Mouse (Mus musculus) spleen, adult 2 months (tissue): ENCODE measurements around the gene Marc2.

ENCODE experiments used
- CTCF ChIP-seq: fragments of 200-500 bp; IDR thresholded peaks from 2 replicates; pipeline ENCODE4 v1.5.1; 2011; ENCODE audit warnings: mild to moderate bottlenecking, inconsistent platforms; ENCODE audit not compliant: insufficient read depth, insufficient read length, insufficient replicate concordance; ENCODE audit errors: extremely low read depth
- POLR2A ChIP-seq: fragments of 200-500 bp; IDR thresholded peaks from 2 replicates; pipeline ENCODE4 v1.6.1; 2011; ENCODE audit warnings: low read depth, low read length, inconsistent platforms

DNA sequence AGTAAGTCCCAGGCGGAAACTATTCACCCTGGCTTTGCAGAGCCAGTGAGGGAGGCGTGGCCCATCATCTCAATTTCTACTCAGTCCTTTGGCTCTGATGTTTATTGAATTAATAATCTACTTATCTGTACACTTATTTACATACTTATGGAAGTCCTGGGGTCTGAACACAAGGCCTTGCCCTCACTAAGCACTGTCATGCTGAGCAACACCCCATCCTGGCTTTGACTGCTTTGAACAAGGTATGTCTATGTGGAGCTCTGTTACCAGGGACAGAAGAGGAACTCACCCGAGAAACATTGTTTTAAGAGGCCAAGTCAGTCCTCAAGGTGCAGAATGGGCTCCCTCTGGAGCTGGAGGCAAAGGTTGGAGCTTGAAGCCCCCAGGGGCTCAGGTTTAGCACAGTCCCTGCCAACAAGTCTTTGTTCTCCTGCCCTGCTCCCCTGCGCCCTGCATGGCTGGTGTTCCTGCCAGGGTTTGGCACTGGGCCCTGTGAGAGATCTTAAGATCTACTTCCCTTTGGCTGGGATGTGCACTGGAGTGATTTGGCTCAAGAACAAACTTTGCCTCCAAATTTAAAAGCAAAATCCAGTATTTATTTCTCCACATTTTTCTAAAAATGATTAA is 23.8 kb upstream of the Marc2 start:
- TF ChIP-seq POLR2A: no peak
- TF ChIP-seq CTCF: no peak
